Mouse (Mus musculus): Measurements from ENCODE around the gene Gria2. TPM values are rescaled to one million over a fixed set of nuclear protein-coding genes. Genes with fewer than 3 reads are reported as not detected.

Gria2 gene
- polyA plus RNA-seq, 1 experiment from 2014 or later = 275 TPM

DNA sequence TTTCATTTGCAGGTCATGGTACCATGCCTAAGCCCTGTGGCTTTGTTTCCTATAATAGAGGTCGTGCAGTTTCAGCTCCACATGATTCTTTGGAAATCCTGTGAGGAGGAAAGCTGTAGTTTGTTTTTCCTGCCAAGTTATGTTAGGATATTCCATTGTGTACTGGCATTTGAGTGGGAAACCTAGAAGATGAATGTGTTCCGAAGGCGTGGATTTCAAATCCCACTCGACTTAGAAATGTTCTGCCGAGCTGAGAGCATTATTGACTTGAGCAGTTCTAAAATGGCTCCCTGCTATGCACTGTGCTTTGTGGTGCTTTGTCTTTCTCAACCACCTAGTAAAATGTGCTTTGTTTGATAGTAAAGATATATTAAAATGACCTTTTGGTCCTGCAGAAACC lies 150.4 kb downstream of the Gria2 start:
- H3K4me2 ChIP-seq (ENCODE audit: low read length) = no peak overlapping the region
- no peak for ATAC-seq
- no peak overlapping the region for H3K4me3 ChIP-seq (replicated peaks; ENCODE audit: low read length)
- H3K9me3 ChIP-seq (ENCODE audit: control insufficient read depth, low read length) = no peaks in the 10 kb centered on the region
- no peak overlapping the region for H3K9ac ChIP-seq (replicated peaks; ENCODE audit: low read depth, low read length)
- no peaks in the 10 kb centered on the region for H3K36me3 ChIP-seq (ENCODE audit: control insufficient read depth, insufficient read depth)
- 21% methylated on average over 5 of the region's 5 CpGs for WGBS
- H3K27me3 ChIP-seq (replicated peaks; ENCODE audit: control insufficient read depth, insufficient read depth, low read length) = no peaks in the 10 kb centered on the region
- no peak overlapping the region for H3K27ac ChIP-seq (ENCODE audit: low read length)
- no peaks in the 10 kb centered on the region for H3K4me1 ChIP-seq (replicated peaks; ENCODE audit: control insufficient read depth, insufficient read depth, low read length)

Small RNAs within 50 kb of the gene (microRNA-seq; reads per million reads assigned to microRNA genes)
- gene Gm25749 = 1.9 reads per million

Other genes starting within 250 kb of the Gria2 start
- gene Glrb, start 110.8 kb upstream of the Gria2 start, polyA plus RNA-seq (2015; fragmentation: Nextera tagmentation; extraction: Ambion mirVana) = 42.1 and 44.7 TPM in 2 replicates
- 6.2 and 8.1 TPM in 2 replicates for gene Pdgfc, start 233.6 kb upstream of the Gria2 start, polyA plus RNA-seq (2015; fragmentation: Nextera tagmentation; extraction: Ambion mirVana)

Data from forebrain, embryonic 16.5 days (tissue).